Mouse (Mus musculus) intestine, embryonic 16.5 days (tissue): ENCODE measurements around the gene Gm21119. TPM values are rescaled to one million over a fixed set of nuclear protein-coding genes. Genes with fewer than 3 reads are reported as not detected.
"Not testable (repeated sequence)": the region's sequence is repeated elsewhere in the genome, so short reads cannot be mapped to it uniquely, and the experiment has no call there.

Source experiments
- ATAC-seq: fragments of 200-750 bp; cut with Nextera tagmentation; 2 replicates; pipeline ENCODE4 v1.8.0; 2017; ENCODE audit warnings: moderate TSS enrichment, moderate library complexity
- H3K27ac ChIP-seq: fragments of 300-500 bp; sonication (generic); 2 replicates; pipeline ENCODE4 v1.5.1; 2014; ENCODE audit warnings: mild to moderate bottlenecking, low read length
- H3K27me3 ChIP-seq: fragments of 300-500 bp; sonication (generic); replicated peaks from 2 replicates; pipeline ENCODE4 v1.6.1; 2014; ENCODE audit warnings: low read length, control low read depth, mixed read lengths; ENCODE audit not compliant: control insufficient read depth, insufficient read depth
- H3K36me3 ChIP-seq: fragments of 300-500 bp; sonication (generic); 2 replicates; pipeline ENCODE4 v1.6.1; 2014; ENCODE audit warnings: low read length, control low read depth; ENCODE audit not compliant: control insufficient read depth, insufficient read depth
- H3K4me1 ChIP-seq: fragments of 300-500 bp; sonication (generic); 2 replicates; pipeline ENCODE4 v1.6.1; 2014; ENCODE audit warnings: low read length, control low read depth, mixed read lengths; ENCODE audit not compliant: control insufficient read depth, insufficient read depth
- H3K4me2 ChIP-seq: fragments of 300-500 bp; sonication (generic); 2 replicates; pipeline ENCODE4 v1.6.1; 2014; ENCODE audit warnings: low read depth, low read length, control low read depth
- H3K4me3 ChIP-seq: fragments of 300-500 bp; sonication (generic); 2 replicates; pipeline ENCODE4 v1.5.1; 2014; ENCODE audit warnings: mild to moderate bottlenecking, low read length
- H3K9ac ChIP-seq: fragments of 300-500 bp; sonication (generic); 2 replicates; pipeline ENCODE4 v1.6.1; 2014; ENCODE audit warnings: low read depth, low read length
- H3K9me3 ChIP-seq: fragments of 300-500 bp; sonication (generic); 2 replicates; pipeline ENCODE4 v1.6.1; 2016; ENCODE audit warnings: low read length, control low read depth; ENCODE audit not compliant: control insufficient read depth
- WGBS: fragments of 180-500 bp; shearing (Covaris S2); extraction: QIAGEN DNeasy Blood & Tissue Kit; methylation state at CpG from one replicate; pipeline ENCODE4 v1.1.7; 2014; 5-methylcytosine and 5-hydroxymethylcytosine counted together
- polyA plus RNA-seq: library from polyadenylated mRNA; unstranded; fragments of >200 nt; fragmentation: Nextera tagmentation; extraction: Ambion mirVana; gene quantifications from 2 replicates; pipeline ENCODE4 v1.2.1, GENCODE M21; 2015

Gene Gm21119
- polyA plus RNA-seq, 1 experiment from 2014 or later, result 0.79 TPM

DNA sequence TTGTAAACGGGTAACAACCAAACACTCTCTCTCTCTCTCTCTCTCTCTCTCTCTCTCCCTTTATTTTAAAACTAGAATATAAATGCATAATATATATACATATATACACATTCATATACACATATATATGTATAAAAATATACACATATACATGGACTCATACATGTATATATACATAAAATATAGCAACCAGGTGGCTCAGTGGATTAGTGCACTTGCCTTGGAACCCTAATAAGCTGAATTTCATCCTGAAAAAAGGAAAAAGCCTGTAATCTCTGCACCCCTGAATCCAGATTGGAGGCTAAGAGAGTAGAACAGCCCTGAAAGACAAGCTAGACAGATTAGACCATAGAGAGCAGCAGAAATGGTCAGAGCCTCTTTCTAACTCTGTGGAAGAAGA, 28.8 kb downstream of the Gm21119 start:
- not testable (repeated sequence) for H3K36me3 ChIP-seq, H3K27ac ChIP-seq, H3K27me3 ChIP-seq, ATAC-seq, H3K9me3 ChIP-seq, H3K4me2 ChIP-seq, H3K9ac ChIP-seq, H3K4me1 ChIP-seq, H3K4me3 ChIP-seq
- WGBS, result no CpG with 5 or more reads among the region's 1 CpGs

DNA sequence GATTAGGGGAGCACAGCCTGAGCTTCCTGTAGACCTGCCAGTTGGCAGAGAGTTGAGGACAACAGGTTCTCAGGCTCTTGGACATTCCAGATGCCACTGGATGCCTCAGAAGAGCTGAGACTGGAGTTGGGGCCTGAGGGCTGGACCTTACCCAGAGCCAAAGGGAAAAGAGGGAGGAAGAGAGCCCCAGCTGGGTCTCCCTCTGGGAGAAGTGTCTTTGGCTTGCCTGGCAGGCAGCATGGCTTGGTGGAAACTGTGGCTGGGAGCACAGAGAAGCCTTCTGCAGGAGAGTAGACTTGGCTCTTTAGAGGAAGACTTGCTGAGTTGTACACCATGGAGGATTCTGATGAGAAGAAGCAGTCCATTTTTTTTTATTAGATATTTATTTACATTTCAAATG, 38.3 kb downstream of the Gm21119 start:
- not testable (repeated sequence) for H3K9ac ChIP-seq, H3K9me3 ChIP-seq, H3K27ac ChIP-seq, H3K4me3 ChIP-seq, H3K4me2 ChIP-seq, ATAC-seq, H3K36me3 ChIP-seq, H3K27me3 ChIP-seq, H3K4me1 ChIP-seq

DNA sequence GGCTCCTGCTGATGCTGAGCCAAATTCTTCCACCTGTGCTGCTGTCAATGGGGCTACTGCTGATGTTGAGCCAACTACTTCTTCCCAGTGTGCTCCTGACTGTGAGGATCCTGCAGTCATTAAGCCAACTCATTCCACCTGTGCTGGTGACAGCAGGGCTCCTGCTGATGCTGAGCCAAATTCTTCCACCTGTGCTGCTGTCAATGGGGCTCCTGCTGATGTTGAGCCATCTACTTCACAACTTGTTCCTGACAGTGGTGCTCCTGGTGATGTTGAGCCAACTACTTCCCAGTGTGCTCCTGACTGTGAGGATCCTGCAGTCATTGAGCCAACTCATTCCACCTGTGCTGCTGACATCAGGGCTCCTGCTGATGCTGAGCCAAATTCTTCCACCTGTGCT, 63.7 kb downstream of the Gm21119 start:
- ATAC-seq, H3K4me1 ChIP-seq, H3K4me2 ChIP-seq, H3K36me3 ChIP-seq, H3K27me3 ChIP-seq, H3K9me3 ChIP-seq, H3K9ac ChIP-seq, H3K4me3 ChIP-seq, H3K27ac ChIP-seq: not testable (repeated sequence)
